Mouse (Mus musculus) bone marrow, adult 2 months (tissue): Measurements from ENCODE around the gene Acox3. TPM values are rescaled to one million over a fixed set of nuclear protein-coding genes. Genes with fewer than 3 reads are reported as not detected.

ENCODE experiments used
- H3K27ac ChIP-seq: fragments of 200-500 bp; 2 replicates; pipeline ENCODE4 v1.5.1; 2012; ENCODE audit warnings: low read depth, mild to moderate bottlenecking, control low read depth, inconsistent platforms, low read length; ENCODE audit not compliant: control insufficient read depth, poor library complexity, insufficient read depth
- H3K4me1 ChIP-seq: fragments of 200-500 bp; 2 replicates; pipeline ENCODE4 v1.6.1; 2011; ENCODE audit warnings: low read length; ENCODE audit not compliant: control insufficient read depth, insufficient read depth
- H3K4me3 ChIP-seq: fragments of 200-500 bp; replicated peaks from 2 replicates; pipeline ENCODE3; 2011; ENCODE audit warnings: mild to moderate bottlenecking, low read depth, low read length, control low read depth; ENCODE audit not compliant: control insufficient read depth
- CTCF ChIP-seq: fragments of 200-500 bp; IDR thresholded peaks from 2 replicates; pipeline ENCODE4 v1.5.1; 2011; ENCODE audit warnings: low read length, control low read depth; ENCODE audit not compliant: control insufficient read depth, insufficient read depth
- POLR2A ChIP-seq: fragments of 200-500 bp; IDR thresholded peaks from 2 replicates; pipeline ENCODE4 v1.6.1; 2011; ENCODE audit warnings: low read depth, mild to moderate bottlenecking, control low read depth, low read length, borderline replicate concordance; ENCODE audit not compliant: control insufficient read depth
- WGBS: fragments of 180-500 bp; shearing (Covaris S2); methylation state at CpG from one replicate; pipeline ENCODE4 v1.1.7; 2018; 5-methylcytosine and 5-hydroxymethylcytosine counted together
- polyA plus RNA-seq: library from polyadenylated mRNA; stranded (reverse); fragments of >200 nt; gene quantifications from 2 replicates; pipeline ENCODE4 v1.2.4, GENCODE M21; 2011; ENCODE audit warnings: low replicate concordance; ENCODE audit not compliant: missing spikeins, insufficient read depth, insufficient read length

The Acox3 gene
- polyA plus RNA-seq: 16.7 and 35.8 TPM in 2 replicates

GRCm38 (mm10) chr5:35582445-35583220, at the start of gene Acox3:
Gene Acox3 (plus strand): TSS chr5:35583040.
- TF ChIP-seq POLR2A (no peak), CTCF (no peak)
- Histone ChIP-seq H3K27ac (peak within 1 kb of the TSS; percentile 47), H3K4me3 (peak within 1 kb of the TSS; percentile 83), H3K4me1 (no peaks in the 10 kb centered on the region; the same call in 1 of the 2 replicates)
- WGBS: 1% methylated on average over 35 of the region's 35 CpGs

GRCm38 (mm10) chr5:35536271-35536670, 46.6 kb upstream of the Acox3 start:
- Histone ChIP-seq H3K4me1 (no peaks in the 10 kb centered on the region), H3K27ac (no peak overlapping the region), H3K4me3 (no peak overlapping the region)
- WGBS: 69% methylated on average over 3 of the region's 3 CpGs
- TF ChIP-seq POLR2A (no peak), CTCF (no peak)

DNA sequence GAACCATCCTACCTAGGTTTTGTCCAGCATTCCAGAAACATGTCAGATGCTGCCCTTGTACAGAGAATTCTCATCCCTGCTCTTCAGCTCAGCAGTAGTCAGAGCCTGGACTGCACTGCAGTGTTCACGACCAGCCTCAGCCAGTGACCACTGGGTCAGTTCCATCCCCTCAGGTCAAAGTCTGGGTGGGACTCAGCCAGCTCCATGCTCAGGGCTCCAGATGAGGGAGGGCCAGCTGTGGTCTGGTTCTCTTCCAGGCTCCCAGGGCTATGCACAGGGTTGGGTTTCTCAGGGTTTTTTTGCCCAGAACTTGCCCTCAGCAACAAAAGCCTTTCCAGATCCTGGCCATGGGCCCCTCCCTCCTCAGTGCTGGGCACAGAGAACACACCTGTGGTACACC, 45.4 kb upstream of the Acox3 start:
- no peak overlapping the region for H3K27ac ChIP-seq
- no peak overlapping the region for H3K4me3 ChIP-seq
- H3K4me1 ChIP-seq: no peaks in the 10 kb centered on the region
- WGBS: 69% methylated on average over 1 of the region's 1 CpGs
- TF ChIP-seq CTCF: no peak
- TF ChIP-seq POLR2A: no peak

GRCm38 (mm10) chr5:35538022-35538421, 44.8 kb upstream of the Acox3 start:
- Histone ChIP-seq H3K4me3 (no peak overlapping the region), H3K4me1 (no peaks in the 10 kb centered on the region), H3K27ac (no peak overlapping the region)
- TF ChIP-seq POLR2A (no peak), CTCF (no peak)
- 77% methylated on average over 3 of the region's 3 CpGs for WGBS

DNA sequence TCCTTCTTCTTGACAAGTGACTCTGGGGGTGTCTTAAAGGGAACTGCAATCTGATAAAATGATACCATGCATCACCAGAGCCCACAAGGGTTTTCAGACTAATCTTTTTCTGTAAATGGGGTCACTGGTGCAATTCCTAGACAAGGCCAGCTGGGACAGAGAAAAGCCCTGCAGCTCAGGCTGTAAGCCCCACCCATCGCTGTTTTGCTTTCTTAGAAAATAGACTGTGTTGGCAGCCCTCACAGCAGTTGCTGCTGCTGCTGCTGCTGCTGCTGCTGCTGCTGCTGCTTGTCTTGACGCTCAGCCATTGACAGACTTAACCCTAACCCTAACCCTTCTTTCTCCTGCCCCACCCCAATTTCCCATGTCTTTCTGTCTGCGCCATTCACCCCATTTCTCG, 43.3 kb upstream of the Acox3 start:
- 61% methylated on average over 4 of the region's 4 CpGs for WGBS
- no peak overlapping the region for H3K4me3 ChIP-seq
- TF ChIP-seq CTCF: no peak
- TF ChIP-seq POLR2A: no peak
- H3K27ac ChIP-seq: no peak overlapping the region
- H3K4me1 ChIP-seq: no peaks in the 10 kb centered on the region

GRCm38 (mm10) chr5:35540555-35540954, 42.3 kb upstream of the Acox3 start:
- TF ChIP-seq CTCF (no peak), POLR2A (no peak)
- H3K27ac ChIP-seq: no peak overlapping the region
- no peak overlapping the region for H3K4me3 ChIP-seq
- WGBS: 60% methylated on average over 5 of the region's 5 CpGs
- no peaks in the 10 kb centered on the region for H3K4me1 ChIP-seq

GRCm38 (mm10) chr5:35541059-35541790, 41.6 kb upstream of the Acox3 start:
- H3K4me1 ChIP-seq: no peaks in the 10 kb centered on the region
- 62% methylated on average over 4 of the region's 4 CpGs for WGBS
- H3K4me3 ChIP-seq: no peak overlapping the region
- TF ChIP-seq POLR2A (no peak), CTCF (no peak)
- H3K27ac ChIP-seq: no peak overlapping the region

DNA sequence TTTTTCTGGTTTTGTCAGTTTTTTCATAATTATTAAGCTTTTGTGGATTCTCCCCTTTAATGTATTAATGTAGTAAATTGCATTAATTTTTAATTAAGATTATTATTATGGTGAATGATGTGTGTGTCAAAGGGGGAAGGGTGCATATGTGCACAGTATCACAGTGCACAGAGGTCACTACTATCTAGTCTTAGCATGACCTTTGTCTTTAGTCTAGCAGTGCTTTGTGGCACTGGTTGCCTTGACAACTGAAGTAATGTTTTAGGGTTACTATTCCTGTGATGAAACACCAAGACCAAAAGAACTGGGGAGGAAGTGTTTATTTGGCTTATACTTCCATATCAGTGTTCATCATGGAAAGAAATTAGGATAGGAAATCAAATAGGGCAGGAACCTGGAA, 36.7 kb upstream of the Acox3 start:
- no peak overlapping the region for H3K27ac ChIP-seq
- no peaks in the 10 kb centered on the region for H3K4me1 ChIP-seq
- no peak overlapping the region for H3K4me3 ChIP-seq
- TF ChIP-seq CTCF (no peak), POLR2A (no peak)
